Mouse (Mus musculus) midbrain, embryonic 16.5 days (tissue): ENCODE measurements at regions not wholly inside any gene's neighbourhood (a gene's known extent, or its start where the extent isn't known, plus 50 kb on each side); places are given as distances from the start of the nearest gene placed in this dataset.

Source experiments
- ATAC-seq: fragments of 200-750 bp; cut with Nextera tagmentation; 2 replicates; pipeline ENCODE4 v1.8.0; 2017; ENCODE audit warnings: moderate TSS enrichment
- H3K27ac ChIP-seq: fragments of 300-500 bp; sonication (generic); 2 replicates; pipeline ENCODE4 v1.5.1; 2014; ENCODE audit warnings: mild to moderate bottlenecking, low read length, mixed read lengths
- H3K27me3 ChIP-seq: fragments of 300-500 bp; sonication (generic); 2 replicates; pipeline ENCODE4 v1.6.1; 2014; ENCODE audit warnings: low read depth, low read length, mixed read lengths; ENCODE audit not compliant: control insufficient read depth, insufficient read depth
- H3K36me3 ChIP-seq: fragments of 300-500 bp; sonication (generic); 2 replicates; pipeline ENCODE4 v1.6.1; 2014; ENCODE audit warnings: mild to moderate bottlenecking, low read length, moderate library complexity, mixed read lengths; ENCODE audit not compliant: control insufficient read depth, insufficient read depth
- H3K4me1 ChIP-seq: fragments of 300-500 bp; sonication (generic); 2 replicates; pipeline ENCODE4 v1.6.1; 2014; ENCODE audit warnings: mild to moderate bottlenecking, low read length, mixed read lengths; ENCODE audit not compliant: control insufficient read depth, insufficient read depth
- H3K4me2 ChIP-seq: fragments of 300-500 bp; sonication (generic); 2 replicates; pipeline ENCODE4 v1.6.1; 2014; ENCODE audit warnings: mild to moderate bottlenecking, low read length, mixed read lengths
- H3K4me3 ChIP-seq: fragments of 300-500 bp; sonication (generic); 2 replicates; pipeline ENCODE4 v1.5.1; 2014; ENCODE audit warnings: low read depth, mild to moderate bottlenecking, low read length, moderate library complexity, mixed read lengths
- H3K9ac ChIP-seq: fragments of 300-500 bp; sonication (generic); 2 replicates; pipeline ENCODE4 v1.6.1; 2014; ENCODE audit warnings: low read depth, low read length, mixed read lengths
- H3K9me3 ChIP-seq: fragments of 300-500 bp; sonication (generic); replicated peaks from 2 replicates; pipeline ENCODE4 v1.6.1; 2014; ENCODE audit warnings: mild to moderate bottlenecking, low read length, mixed read lengths; ENCODE audit not compliant: control insufficient read depth, poor library complexity, severe bottlenecking
- WGBS: fragments of 180-500 bp; shearing (Covaris S2); extraction: QIAGEN DNeasy Blood & Tissue Kit; methylation state at CpG from one replicate; pipeline ENCODE4 v1.1.7; 2014; 5-methylcytosine and 5-hydroxymethylcytosine counted together

DNA sequence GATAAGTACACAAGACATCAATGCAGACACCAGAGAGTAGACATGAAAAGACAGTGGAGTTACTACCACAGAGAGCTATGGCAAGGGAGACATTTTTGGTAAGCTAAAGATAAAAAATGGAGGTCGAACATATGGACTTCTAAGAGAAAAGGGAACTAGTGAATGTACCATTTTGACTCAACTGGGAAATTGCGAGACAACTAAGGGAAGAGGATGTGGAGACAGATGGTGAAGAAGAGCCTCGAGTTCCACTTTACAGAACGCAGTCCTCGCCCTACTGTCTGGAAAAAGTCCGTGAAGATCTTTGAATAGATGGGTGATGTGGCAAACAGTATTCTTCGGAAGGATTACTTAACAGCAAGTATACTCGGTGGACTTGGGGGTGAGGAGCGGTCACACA, 181.2 kb upstream of the Mpped2 start:
- H3K27ac ChIP-seq, result peak overlapping the region; percentile 70; the same call in 1 of the 2 replicates
- no peak overlapping the region; the same call in 1 of the 2 replicates for H3K4me2 ChIP-seq
- peaks cover 12% of the 10 kb centered on the region for H3K4me1 ChIP-seq
- H3K27me3 ChIP-seq, result no peaks in the 10 kb centered on the region
- H3K36me3 ChIP-seq, result no peaks in the 10 kb centered on the region
- H3K9me3 ChIP-seq, result no peaks in the 10 kb centered on the region
- H3K9ac ChIP-seq, result peak overlapping the region; percentile 54; the same call in 1 of the 2 replicates
- no peak overlapping the region for H3K4me3 ChIP-seq
- ATAC-seq, result no peak
- 85% methylated on average over 9 of the region's 9 CpGs for WGBS

- no peaks in the 10 kb centered on the region for H3K27me3 ChIP-seq
- H3K4me2 ChIP-seq, result peak overlapping the region; percentile 50
- H3K4me1 ChIP-seq, result peaks cover 12% of the 10 kb centered on the region
- H3K4me3 ChIP-seq, result peak overlapping the region; percentile 14
- H3K9me3 ChIP-seq, result no peaks in the 10 kb centered on the region
- H3K36me3 ChIP-seq, result no peaks in the 10 kb centered on the region
- peak overlapping the region; percentile 54 for H3K9ac ChIP-seq
- 28% methylated on average over 14 of the region's 14 CpGs for WGBS
- peak overlapping the region; percentile 70 for H3K27ac ChIP-seq
- ATAC-seq, result peak; percentile 92
These were observed 180.6 kb upstream of the Mpped2 start for GRCm38 (mm10) chr2:106512338-106513024.

DNA sequence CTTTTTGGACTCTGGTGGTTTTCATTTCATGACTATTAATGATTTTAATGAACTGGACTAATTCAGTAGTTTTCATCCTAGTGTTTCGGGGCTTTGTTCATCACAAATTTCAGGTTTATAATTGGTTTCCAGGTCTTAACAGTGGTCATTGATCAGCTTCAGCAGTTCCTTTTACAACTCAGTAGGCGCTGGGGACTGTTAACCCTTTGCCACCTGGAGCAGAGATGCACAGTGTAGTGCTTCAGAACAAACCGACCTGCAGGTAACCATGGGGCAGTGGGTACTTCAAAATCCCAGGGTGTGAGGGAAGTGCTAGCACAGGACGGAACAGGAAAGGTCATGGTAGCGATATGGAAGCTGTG, 180.1 kb upstream of the Mpped2 start:
- Histone ChIP-seq H3K27me3 (no peaks in the 10 kb centered on the region), H3K36me3 (no peaks in the 10 kb centered on the region), H3K27ac (peak overlapping the region; percentile 70), H3K4me2 (peak overlapping the region; percentile 50), H3K4me1 (peaks cover 12% of the 10 kb centered on the region), H3K9me3 (no peaks in the 10 kb centered on the region), H3K4me3 (no peak overlapping the region), H3K9ac (no peak overlapping the region; the same call in 1 of the 2 replicates)
- WGBS, result 15% methylated on average over 5 of the region's 5 CpGs
- peak; percentile 89 for ATAC-seq

DNA sequence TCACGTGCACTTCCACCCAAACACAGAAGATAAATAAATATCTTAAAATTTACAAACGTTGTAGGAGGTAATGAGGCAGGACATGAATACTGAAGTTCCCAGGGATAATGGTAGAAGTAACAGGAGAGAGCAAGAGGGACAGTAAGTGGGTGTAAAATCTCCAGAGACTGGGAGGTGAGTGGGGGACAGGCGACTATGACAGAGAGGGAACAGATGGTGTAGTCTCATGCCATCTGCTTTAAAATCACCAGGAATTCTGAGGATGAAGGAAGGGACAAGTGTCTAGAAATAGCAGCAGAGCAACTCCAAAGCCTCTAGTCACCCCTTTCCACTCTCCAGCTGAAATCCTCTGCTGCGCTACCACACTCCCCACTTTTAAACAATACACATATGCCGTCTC, 175.8 kb upstream of the Mpped2 start:
- Histone ChIP-seq H3K27me3 (no peaks in the 10 kb centered on the region), H3K4me2 (no peak overlapping the region), H3K4me1 (peaks cover 10% of the 10 kb centered on the region), H3K27ac (no peak overlapping the region), H3K9ac (no peak overlapping the region), H3K9me3 (no peaks in the 10 kb centered on the region; the same call in 1 of the 2 replicates), H3K4me3 (no peak overlapping the region), H3K36me3 (no peaks in the 10 kb centered on the region; the same call in 1 of the 2 replicates)
- WGBS, result 84% methylated on average over 5 of the region's 5 CpGs
- ATAC-seq, result no peak

DNA sequence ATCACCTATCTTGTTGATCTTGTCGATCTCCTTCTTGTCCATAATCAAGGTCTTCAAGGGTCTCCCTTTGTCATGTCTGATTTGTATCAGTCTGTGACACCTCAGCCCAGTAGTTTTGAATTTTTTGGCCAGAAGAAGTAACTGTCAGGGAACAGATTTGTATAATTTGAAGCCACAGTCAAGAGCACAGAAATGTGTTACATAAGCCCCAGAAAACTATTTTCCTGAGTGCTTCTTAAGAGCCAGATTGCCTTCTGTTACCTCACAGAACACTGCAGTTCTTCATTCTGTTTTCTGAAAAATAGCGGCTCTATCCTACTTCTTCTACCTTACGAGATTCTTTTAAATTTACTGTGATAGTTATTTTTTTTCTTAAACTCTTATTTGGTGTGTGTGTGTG, 170.1 kb upstream of the Mpped2 start:
- H3K9me3 ChIP-seq, result no peaks in the 10 kb centered on the region; the same call in 1 of the 2 replicates
- no peak overlapping the region for H3K27ac ChIP-seq
- no peak overlapping the region for H3K4me3 ChIP-seq
- H3K4me1 ChIP-seq, result no peaks in the 10 kb centered on the region
- H3K36me3 ChIP-seq, result no peaks in the 10 kb centered on the region; the same call in 1 of the 2 replicates
- 90% methylated on average over 3 of the region's 3 CpGs for WGBS
- H3K27me3 ChIP-seq, result no peaks in the 10 kb centered on the region
- H3K9ac ChIP-seq, result no peak overlapping the region
- no peak for ATAC-seq
- H3K4me2 ChIP-seq, result no peak overlapping the region

DNA sequence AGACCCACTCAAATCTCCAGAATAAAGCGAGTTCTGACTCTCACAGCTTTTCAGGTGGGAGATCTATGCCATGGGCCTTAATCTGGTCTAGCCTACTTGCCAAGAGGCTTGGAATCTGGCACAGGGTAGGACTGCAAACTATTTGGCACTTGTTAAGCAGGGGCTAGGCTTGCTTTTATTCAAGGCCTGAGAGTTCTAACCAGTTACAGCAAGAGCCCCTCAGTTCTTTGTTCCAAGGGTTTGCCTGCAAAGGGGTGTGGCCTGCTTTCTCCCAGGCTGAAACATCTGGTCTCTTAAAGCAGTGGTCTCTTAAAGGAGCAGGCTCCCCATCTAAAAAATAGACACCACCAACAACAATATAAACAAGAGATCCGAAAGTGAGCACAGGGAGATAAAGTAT, 166.1 kb upstream of the Mpped2 start:
- no peak overlapping the region for H3K4me2 ChIP-seq
- no peaks in the 10 kb centered on the region for H3K4me1 ChIP-seq
- no peaks in the 10 kb centered on the region for H3K9me3 ChIP-seq
- no peak overlapping the region for H3K9ac ChIP-seq
- H3K27ac ChIP-seq, result no peak overlapping the region
- no peak overlapping the region for H3K4me3 ChIP-seq
- no peak for ATAC-seq
- no peaks in the 10 kb centered on the region for H3K36me3 ChIP-seq
- WGBS, result 67% methylated on average over 2 of the region's 2 CpGs
- no peaks in the 10 kb centered on the region for H3K27me3 ChIP-seq

- WGBS, result 75% methylated on average over 5 of the region's 5 CpGs
- Histone ChIP-seq H3K9ac (no peak overlapping the region), H3K27me3 (no peaks in the 10 kb centered on the region), H3K36me3 (no peaks in the 10 kb centered on the region), H3K4me1 (no peaks in the 10 kb centered on the region), H3K9me3 (no peaks in the 10 kb centered on the region), H3K4me2 (no peak overlapping the region), H3K4me3 (no peak overlapping the region), H3K27ac (no peak overlapping the region)
- ATAC-seq, result no peak
These were observed 163.8 kb upstream of the Mpped2 start for GRCm38 (mm10) chr2:106529247-106529646.

- 74% methylated on average over 2 of the region's 2 CpGs for WGBS
- Histone ChIP-seq H3K4me1 (no peaks in the 10 kb centered on the region), H3K27me3 (no peaks in the 10 kb centered on the region), H3K9ac (no peak overlapping the region), H3K9me3 (no peaks in the 10 kb centered on the region), H3K36me3 (no peaks in the 10 kb centered on the region), H3K27ac (no peak overlapping the region), H3K4me2 (no peak overlapping the region), H3K4me3 (no peak overlapping the region)
- no peak for ATAC-seq
These were observed 163.3 kb upstream of the Mpped2 start for GRCm38 (mm10) chr2:106529746-106530145.

DNA sequence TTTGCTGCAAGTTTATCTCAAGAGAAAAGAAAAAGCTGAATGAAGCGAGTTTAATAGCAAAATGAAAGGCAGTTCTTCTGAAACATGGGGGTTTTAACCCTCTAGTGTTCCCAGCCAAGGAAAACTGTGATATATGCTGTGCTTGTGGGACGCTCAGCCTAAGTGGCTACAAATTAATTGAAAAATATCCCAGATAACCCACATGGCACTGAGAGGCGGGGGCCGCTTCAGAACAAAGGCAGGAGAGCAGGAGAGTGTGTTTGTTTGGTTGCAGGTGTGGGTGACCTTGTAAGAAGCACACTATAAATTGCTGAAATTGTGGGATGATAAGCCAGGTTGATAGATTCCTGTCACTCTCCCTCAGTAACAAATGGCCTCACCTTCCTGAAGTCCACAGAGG, 154.7 kb upstream of the Mpped2 start:
- WGBS, result 77% methylated on average over 4 of the region's 4 CpGs
- Histone ChIP-seq H3K9me3 (no peaks in the 10 kb centered on the region), H3K4me1 (no peaks in the 10 kb centered on the region), H3K36me3 (no peaks in the 10 kb centered on the region), H3K4me2 (no peak overlapping the region), H3K27ac (no peak overlapping the region), H3K27me3 (no peaks in the 10 kb centered on the region), H3K9ac (no peak overlapping the region), H3K4me3 (no peak overlapping the region)
- 0 out of 2 replicates have a peak, but pooled peaks have one; percentile 25 for ATAC-seq
